Mouse (Mus musculus): Measurements from ENCODE around the gene Olfr23.
"Not testable (repeated sequence)": the region's sequence is repeated elsewhere in the genome, so short reads cannot be mapped to it uniquely, and the experiment has no call there.

Gene Olfr23

GRCm38 (mm10) chr11:73936377-73936776 is at the start of gene Olfr23:
TSS of gene Olfr23 (plus strand) at chr11:73936677.
- no peak for DNase-seq

GRCm38 (mm10) chr11:73890671-73891070 is 45.8 kb upstream of the Olfr23 start, which contains the start of gene Olfr394:
TSS of gene Olfr394 (minus strand) at chr11:73890771.
- DNase-seq = no peak

GRCm38 (mm10) chr11:73909199-73909598 is 27.3 kb upstream of the Olfr23 start, which contains the start of gene Olfr395:
TSS of gene Olfr395 (minus strand) at chr11:73909299.
- DNase-seq = not testable (repeated sequence)

GRCm38 (mm10) chr11:73960517-73960916 is 24.0 kb downstream of the Olfr23 start, which contains the start of gene Olfr397:
TSS of gene Olfr397 (plus strand) at chr11:73960817.
- no peak for DNase-seq

- no peak for DNase-seq
These were observed 53.8 kb downstream of the Olfr23 start, which contains the start of gene Olfr398 for GRCm38 (mm10) chr11:73990307-73990706. TSS of gene Olfr398 (minus strand) at chr11:73990407.
